Mouse (Mus musculus) thymus, adult 2 months (tissue): ENCODE data around the gene H13.

Source experiments
- CTCF ChIP-seq: fragments of 200-500 bp; IDR thresholded peaks from 2 replicates; pipeline ENCODE4 v1.5.1; 2012; ENCODE audit warnings: mild to moderate bottlenecking, control low read depth, low read length, moderate library complexity, borderline replicate concordance; ENCODE audit not compliant: control insufficient read depth, poor library complexity, insufficient read depth; ENCODE audit errors: extremely low read depth
- POLR2A ChIP-seq: fragments of 200-500 bp; IDR thresholded peaks from 2 replicates; pipeline ENCODE4 v1.6.1; 2012; ENCODE audit warnings: mild to moderate bottlenecking, low read length, control low read depth, moderate library complexity; ENCODE audit not compliant: control insufficient read depth, poor library complexity, insufficient read depth; ENCODE audit errors: extremely low read depth

DNA sequence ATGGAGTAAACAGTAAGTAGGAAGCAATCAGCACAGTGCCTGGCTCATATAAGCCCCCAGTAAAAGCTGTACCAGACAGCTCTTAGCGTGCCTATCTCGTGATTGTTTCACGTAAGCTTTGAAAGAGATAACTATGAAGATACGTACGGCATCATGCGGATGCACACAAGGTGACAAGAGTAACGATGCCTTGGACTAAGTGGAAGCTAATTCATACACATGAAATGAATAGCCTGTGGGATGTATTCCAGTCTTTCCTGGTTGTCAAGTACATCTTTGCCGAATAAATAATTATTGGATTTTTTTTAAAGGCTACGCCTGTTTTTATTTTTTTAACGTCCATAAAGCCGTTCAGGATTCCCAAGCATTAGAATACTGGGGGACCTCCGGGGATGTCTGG lies 17.1 kb downstream of the H13 start:
- TF ChIP-seq POLR2A (no peak), CTCF (no peak)
